Mouse (Mus musculus): ENCODE measurements around the gene Zcchc8. TPM values are rescaled to one million over a fixed set of nuclear protein-coding genes. Genes with fewer than 3 reads are reported as not detected.
A peak's percentile ranks its signal among the peaks of the same experiment; 100 is the strongest.

Zcchc8 gene
- total RNA-seq, 2 experiments from 2014 or later: 53.1 to 57.6 TPM

DNA sequence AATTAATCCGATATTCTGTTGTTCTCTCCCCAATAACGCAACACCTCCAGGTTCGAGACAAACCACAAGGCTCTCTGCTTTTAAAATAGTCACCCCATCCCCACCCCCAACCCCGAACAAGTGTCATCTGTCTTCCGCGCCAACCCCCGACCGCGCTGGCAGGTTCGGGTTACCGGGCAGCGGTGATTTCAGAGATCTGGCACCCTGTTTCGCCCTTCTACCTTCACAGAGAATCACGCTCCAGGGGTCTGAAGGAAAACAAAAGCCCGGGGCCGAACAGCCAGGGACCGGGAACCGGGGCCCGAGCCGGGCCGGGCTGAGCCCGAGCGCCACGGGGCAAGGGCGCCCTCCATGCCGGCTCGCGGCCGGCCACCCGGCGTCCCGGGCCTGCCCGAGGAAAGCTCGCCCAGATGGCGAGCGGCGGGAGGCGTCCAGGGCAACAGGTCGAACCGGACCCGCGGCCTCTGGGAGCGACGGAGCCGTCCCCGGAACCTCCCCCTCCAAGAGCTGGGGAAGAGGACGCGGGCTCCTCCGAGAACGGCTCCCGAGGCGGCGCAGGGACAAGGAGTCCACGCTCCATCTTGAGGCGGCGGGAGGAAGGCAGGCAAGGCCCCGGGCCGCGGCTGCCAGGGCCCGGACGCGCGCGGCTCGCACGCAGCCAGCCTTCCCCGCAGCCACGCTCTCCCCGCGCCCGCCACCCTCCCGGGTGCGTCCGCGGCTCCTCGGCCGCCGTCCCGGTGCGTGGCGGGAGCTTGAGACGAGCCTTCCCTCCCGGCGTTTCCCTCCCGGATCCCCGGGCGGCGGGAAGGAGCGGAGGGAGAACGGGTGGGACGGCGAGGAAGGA, 37.3 kb downstream of the Zcchc8 start:
- DNase-seq: peak; percentile 64

DNA sequence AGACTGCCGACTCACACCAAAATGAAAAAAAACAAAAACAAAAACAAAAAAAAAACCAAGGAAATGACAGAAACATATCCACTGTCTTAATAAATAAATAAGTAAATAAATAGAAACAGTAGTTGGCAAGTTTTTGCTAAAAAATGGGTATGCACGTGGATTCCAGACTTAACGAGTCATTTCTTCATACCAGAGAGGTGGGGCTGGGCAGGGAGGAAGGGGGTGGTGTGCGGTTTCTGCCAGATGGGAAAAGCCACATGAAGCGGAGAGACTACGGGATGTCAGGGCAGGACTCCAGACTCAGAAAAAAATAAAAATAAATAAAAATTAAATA, 37.9 kb downstream of the Zcchc8 start:
- peak; percentile 49 for DNase-seq

DNA sequence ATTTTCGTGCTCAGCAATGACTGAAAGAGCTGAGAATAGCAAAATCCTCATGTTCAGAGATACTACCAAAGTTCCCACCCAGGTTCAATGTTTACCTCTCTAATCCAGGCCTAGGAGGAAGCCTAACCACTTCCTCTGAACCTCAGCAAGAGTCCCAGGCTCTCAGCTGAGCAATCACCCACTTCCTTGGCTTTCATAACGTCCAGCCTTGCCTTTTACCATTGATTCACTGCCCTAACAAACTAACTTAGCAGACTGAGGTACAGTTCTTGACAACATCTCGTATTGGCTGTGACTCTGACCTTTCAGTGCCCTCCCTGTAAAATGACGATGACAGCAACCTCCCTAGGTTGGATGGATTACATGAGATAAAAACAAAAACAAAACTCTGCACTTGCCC, 38.5 kb downstream of the Zcchc8 start:
- no peak for DNase-seq

DNA sequence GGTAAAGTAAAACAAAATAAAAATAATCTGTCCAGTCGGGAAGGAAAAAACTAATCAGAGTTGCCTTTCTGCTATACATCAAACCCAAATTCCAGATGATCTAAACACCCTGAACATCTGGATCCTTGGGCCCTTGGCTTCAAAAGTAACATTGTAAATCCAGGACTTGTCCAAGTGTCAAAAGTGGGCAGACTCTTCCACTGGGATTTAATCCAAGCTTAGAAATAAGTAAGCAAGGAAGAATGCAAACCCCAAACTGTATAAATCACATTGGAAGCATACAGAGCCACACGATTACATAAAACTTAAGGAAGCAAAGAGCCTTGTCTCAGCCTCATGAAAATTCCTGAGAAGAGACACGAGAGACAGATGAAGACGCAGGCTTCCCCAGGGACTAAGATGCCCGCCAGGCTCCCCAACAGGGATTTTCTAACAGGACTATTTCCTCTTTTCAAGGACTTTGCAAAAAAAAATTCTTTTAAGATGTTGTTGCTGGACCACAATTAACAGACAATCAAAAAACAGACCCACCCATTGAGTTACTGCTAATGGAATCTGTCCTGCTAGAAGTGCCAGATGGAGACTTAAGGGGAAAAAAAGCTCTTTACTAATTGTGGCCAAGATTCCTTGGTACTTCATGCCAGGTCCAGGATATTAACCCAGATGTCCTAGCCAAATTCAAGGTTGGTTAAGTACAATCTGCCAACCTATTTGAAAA, 41.2 kb downstream of the Zcchc8 start:
- DNase-seq: no peak

DNA sequence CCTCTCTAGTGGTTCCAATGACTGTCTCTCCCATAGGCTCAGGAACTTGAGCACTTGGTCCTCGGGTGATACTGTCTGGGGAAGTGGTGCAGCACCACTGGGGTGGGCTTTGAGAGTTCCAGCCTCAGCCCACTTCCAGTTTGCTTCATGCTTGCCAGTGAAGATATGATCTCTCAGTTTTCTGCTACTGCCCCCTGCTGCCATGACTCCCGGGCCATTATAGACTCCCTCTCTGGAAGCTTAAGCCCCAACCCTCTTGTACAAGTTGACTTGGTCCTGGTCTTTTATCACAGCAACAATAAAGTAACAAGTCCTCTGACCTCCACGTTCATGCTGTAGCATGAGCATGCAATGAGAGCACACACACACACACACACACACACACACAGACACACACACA, 41.8 kb downstream of the Zcchc8 start:
- DNase-seq: no peak

DNA sequence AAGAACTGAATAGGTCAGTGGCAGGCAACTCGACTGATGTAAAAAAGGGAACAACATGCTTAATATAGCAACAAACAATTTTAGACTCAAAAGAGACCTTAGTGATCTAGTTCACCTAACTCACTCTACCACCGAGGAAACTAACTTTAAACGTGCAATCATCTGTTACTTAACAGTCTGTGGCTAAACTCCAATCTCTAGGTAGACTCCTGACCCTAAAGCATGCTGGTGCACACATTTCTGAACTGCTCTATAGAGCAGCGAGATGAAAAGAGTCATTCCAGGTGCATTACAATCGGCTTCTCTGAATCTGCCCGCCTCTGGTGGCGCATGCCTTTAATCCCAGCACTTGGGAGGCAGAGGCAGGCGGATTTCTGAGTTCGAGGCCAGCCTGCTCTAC, 45.2 kb downstream of the Zcchc8 start:
- DNase-seq: no peak

DNA sequence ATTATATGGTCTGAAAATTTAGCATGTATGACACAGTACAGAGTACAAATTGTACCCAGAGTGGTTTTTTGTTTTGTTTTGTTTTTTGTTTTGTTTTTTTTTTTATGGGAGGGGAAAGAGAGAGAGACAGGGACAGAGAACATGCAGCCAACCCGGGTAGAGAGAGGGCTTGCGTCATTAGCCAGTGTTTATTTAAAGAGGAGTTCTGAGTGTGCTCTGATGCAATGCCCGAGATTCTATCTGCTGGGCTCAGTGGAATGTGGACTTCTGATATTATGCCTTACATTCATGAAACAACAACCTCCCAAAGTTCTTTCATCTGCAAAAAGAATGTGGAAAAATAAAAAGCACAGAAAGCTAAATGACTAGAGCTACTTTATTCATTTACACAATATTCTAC, 45.7 kb downstream of the Zcchc8 start:
- DNase-seq: no peak

DNA sequence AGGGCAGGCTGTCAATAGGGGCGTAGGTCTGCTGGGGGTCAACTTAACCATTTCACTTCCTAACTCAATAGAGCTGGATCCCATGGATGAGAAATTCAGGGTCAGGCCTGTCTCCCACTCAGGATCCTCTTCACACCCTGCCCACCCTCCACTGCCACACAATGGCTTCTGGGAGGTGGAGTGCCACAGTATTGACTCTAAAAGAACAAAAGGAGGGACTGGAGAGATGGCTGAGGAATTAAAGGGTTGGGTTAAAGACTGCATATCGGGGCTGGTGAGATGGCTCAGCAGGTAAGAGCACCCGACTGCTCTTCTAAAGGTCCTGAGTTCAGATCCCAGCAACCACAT, 49.5 kb downstream of the Zcchc8 start:
- no peak for DNase-seq

DNA sequence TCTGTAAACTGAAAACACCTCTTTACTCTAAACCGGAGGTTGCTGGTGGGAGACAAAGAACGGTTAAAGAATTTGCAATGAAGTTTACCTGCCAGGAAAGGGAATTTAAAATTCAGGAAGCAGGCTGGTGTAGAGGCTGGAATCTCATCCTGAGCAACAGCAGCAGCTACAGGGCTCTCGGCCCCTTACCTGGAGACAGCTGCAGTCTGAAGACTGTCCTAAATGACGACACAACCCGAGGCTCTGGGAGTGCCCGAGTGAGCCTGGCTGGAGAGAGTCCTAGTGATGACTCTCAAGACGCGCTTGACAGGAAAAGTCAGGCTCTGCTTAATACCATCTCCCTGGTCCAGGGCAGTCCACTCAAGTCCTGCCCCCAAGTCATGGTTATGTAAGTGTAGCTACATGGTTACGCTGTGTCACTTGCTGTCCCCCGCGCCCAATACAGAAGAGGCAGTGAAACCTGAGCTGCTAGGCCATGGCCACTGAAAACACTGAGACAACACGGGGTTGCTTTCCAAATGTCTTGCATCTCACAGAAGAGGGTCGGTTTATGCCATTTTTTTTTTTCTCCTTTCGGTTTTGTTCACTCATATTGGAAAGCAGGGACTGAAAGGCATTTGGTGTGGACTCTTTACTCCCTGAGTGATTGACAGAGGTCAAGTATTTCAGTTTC, 50.0 kb downstream of the Zcchc8 start:
- peak; percentile 34 for DNase-seq

DNA sequence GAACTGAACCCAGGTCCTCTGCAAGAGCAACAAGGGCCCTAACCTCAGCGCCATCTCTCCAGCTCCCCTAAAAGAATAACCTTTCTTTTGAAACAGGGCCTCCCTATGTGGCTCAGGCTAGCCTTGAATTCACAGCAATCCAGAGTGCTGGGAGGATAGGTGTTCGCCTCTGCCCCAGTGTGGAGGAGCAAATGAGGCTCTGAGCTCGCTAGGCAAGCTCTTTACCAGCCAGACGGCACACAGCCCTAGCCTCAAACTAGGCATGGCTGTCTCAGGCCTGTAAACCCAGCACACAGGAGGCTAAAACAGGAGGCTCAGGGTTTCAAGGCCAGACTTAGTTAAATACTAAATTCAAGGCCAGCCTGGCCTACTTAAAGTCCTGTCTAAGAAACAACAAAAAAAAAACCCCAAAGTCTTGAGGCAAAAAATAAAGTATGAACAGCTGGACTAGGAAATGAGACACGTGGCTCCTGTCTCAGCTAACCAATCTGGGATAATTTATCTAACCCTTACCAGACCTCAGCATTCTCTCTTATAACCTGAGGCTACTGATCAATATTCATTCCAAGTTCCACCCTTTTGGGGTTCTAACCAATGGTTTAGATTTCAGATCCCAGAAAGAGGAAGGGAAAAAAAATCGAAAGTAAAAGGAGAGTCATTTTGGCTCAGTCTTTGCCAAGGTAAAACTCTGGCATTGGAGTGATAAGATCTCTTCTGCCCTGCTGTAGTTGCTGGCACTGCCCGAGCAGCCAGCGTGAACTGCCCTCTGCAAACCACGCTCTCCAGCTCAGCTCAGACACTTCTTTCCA, 50.7 kb downstream of the Zcchc8 start:
- no peak for DNase-seq

DNA sequence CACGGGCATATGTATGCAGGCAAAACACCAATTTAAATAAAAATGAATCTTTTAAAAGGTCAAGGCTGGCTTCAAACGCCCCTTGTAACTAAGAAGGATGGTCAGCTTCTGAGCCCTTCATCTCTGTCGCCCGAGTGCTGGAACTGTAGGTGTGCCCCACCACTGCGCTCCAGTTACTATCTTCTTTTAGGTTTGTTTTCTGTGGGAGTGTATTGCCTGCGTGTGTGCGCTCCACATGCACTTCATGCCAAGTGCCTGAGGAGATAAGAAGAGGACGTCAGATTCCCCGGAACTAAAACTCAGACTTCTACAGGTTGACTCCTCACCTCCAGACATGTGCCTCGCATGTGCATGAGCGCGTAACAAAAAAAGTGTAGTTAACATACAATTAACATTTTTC, 53.0 kb downstream of the Zcchc8 start:
- no peak for DNase-seq

DNA sequence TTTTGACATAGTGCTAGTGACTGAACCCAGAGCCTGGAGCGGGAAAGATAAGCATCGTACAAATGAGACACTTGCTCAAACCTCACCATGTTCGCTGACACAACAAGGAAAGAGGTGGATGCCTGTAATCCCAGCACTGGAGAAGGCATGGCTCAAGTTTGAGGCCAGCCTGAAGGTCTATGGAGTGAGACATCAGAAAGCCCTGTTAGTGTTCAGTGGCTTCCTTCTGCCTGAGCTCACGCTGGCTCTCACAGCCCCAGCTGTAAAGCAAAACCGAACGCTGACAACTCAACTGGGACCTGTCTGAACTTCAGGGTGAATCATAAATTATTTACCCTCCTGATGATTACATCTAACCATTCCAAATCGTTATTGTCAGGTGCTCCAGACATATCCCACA, 54.9 kb downstream of the Zcchc8 start:
- no peak for DNase-seq

DNA sequence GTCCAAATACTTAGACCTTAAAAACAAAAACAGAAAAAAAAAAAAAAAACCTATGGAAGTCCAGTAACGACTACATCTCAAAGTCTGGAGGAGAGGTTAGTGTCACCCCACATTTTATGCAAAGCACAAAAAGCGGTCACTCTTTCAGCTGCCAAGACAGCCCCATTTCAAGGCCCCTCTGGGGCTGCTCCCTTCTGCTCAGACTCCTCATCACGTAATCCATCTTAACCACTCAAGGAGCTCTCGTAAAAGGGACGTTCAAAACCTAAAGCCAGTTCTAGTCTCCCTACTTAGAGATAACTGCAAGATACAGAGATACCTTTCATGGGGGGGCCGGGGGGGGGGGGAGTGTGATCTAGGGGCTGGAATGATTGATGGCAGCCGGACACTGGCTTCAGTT, 56.6 kb downstream of the Zcchc8 start:
- no peak for DNase-seq

DNA sequence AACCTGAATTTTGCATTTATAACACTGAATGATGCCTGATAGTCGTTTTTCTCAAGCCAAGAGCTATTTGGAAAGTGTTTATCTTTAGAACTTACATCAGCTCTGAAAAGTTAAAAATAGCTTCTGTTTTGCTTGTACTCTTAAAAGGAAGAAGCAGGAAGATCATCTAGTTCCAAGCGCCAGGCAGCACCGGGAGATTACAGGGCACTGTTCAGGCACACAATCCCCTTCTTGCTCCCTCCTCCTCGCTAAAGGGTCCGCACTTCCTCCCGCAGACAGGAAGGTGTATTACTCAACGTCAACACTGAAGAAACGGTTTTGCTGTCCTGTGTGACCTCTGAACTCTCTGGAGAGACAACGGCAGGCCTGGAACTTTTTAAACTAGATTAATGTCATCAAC, 58.8 kb downstream of the Zcchc8 start:
- DNase-seq: peak; percentile 57

DNA sequence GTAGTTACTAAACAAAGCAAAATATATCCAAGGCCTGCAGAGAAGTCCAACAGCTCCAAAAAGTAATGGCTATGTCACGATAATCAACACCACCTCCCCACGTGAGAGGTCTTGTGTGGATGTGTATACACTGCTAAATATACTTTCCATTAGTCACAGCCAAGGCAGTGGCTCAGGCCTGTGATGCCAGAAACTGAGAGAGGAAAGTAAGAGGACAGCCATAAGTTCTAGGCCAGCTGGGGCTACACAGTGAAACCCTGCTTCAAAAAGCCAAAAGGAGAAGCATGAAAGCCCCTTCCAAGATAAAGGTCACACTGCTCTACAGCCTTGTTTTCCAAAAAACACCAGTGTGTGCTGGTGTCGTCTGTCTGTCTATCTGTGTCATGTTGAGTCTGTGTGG, 59.3 kb downstream of the Zcchc8 start:
- peak; percentile 55 for DNase-seq

DNA sequence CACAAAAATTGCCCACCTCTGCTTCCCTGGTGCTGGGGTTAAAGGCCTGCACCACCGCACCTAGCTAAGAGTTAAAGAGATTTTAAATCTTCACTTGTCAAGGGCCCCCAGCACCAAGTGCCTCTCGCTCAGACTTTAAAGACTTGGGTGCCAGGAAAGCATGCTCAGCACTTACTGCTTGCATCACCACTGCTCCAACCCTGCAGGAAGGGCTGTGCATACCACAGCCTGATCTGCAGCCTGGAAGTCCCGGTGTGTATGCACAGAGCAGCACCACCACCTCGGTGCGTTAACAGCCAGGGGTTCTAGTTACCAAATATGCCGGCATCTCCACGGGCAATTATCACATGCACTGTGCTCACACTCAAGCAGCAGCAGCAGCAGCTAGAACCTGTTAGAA, 63.2 kb downstream of the Zcchc8 start:
- DNase-seq: peak; percentile 27

DNA sequence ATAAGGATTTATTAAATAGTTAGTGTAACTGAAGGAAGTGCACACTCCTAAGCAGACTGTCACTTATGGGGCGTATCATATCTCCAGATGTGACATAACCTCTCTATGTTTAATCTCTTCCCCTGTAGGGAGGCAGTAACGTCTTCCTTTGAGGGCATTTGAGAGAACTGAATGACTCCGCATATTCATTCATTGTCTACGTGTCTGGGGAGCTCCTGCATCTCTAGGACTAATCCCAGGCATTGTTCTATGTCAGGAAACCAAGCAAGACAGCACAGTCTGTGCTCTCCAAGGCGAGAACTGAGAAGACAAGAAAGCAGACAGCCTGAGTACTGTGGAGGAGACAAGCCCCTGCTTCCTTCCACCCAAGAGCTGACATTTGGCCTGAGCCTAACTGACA, 66.0 kb downstream of the Zcchc8 start:
- DNase-seq: no peak

DNA sequence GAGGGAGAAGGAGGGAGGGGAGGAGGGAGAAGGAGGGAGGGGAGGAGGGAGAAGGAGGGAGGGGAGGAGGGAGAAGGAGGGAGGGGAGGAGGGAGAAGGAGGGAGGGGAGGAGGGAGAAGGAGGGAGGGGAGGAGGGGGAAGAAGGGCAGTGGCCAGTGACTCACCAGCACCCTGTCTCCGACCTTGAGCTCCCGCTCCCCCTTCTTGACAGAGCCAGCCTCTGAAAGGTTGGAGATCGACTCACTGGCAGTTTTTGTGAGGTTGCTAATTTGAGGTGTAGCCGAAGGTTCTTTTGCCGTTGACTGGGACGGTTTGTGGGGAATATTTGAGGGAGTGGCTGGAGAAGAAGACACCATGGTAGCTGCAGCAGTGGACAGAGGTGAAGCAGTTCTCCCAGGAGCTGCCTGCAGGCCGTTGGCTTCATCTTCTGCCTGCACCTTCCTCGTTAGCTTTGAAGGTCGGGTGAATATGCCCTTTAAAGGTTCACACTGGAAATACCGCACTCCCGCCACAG, 67.6 kb downstream of the Zcchc8 start:
- no peak for DNase-seq

DNA sequence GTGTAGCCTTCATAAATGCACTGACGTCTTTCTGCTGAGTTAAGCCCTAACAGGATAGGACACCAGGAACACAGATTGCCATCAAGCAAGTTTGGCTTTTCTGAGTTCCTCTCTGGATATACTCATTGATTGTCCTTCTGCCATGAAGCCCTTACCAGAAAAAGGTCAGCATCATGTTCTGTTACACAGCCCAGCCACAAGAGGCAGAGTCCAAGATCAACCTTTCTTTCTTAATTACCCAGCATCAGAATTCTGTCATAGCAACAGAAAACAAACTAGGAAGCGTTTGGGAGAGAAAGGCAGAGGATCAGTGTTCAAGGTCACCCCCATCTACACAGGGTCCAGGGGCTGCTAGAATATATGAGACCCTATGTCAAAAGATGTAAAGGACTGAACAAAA, 70.1 kb downstream of the Zcchc8 start:
- DNase-seq: no peak

All from heart, postnatal 4 days (tissue).